Mouse (Mus musculus): ENCODE results near the gene Tmem94. TPM values are rescaled to one million over a fixed set of nuclear protein-coding genes. Genes with fewer than 3 reads are reported as not detected.

Tmem94 gene
- polyA plus RNA-seq, 1 experiment from 2014 or later = 24.6 TPM

GRCm38 (mm10) chr11:115796898-115797297, 31.7 kb downstream of the Tmem94 start:
- no peak overlapping the region for H3K27ac ChIP-seq
- peaks cover 94% of the 10 kb centered on the region for H3K36me3 ChIP-seq
- 73% methylated on average over 15 of the region's 15 CpGs for WGBS
- H3K4me1 ChIP-seq = no peaks in the 10 kb centered on the region
- no peak for ATAC-seq (ENCODE audit: borderline replicate concordance, extremely low read depth, low FRiP score, low TSS enrichment)
- H3K9me3 ChIP-seq = no peaks in the 10 kb centered on the region
- H3K4me3 ChIP-seq = no peak overlapping the region
- H3K27me3 ChIP-seq = no peaks in the 10 kb centered on the region
- no peak overlapping the region for H3K4me2 ChIP-seq
- no peak overlapping the region for H3K9ac ChIP-seq

GRCm38 (mm10) chr11:115797665-115798064, 32.4 kb downstream of the Tmem94 start:
- H3K4me2 ChIP-seq = no peak overlapping the region
- H3K27me3 ChIP-seq = no peaks in the 10 kb centered on the region
- ATAC-seq (ENCODE audit: borderline replicate concordance, extremely low read depth, low FRiP score, low TSS enrichment) = no peak
- H3K4me3 ChIP-seq = no peak overlapping the region
- WGBS = 81% methylated on average over 9 of the region's 9 CpGs
- H3K27ac ChIP-seq = no peak overlapping the region
- H3K36me3 ChIP-seq = peaks cover 94% of the 10 kb centered on the region
- H3K9me3 ChIP-seq = no peaks in the 10 kb centered on the region
- H3K4me1 ChIP-seq = no peaks in the 10 kb centered on the region
- H3K9ac ChIP-seq = no peak overlapping the region

GRCm38 (mm10) chr11:115800981-115801380, 35.7 kb downstream of the Tmem94 start:
- Histone ChIP-seq H3K4me2 (no peak overlapping the region), H3K4me3 (no peak overlapping the region), H3K27ac (no peak overlapping the region), H3K27me3 (no peaks in the 10 kb centered on the region), H3K9me3 (no peaks in the 10 kb centered on the region), H3K9ac (no peak overlapping the region), H3K4me1 (no peaks in the 10 kb centered on the region), H3K36me3 (peaks cover 88% of the 10 kb centered on the region)
- 89% methylated on average over 18 of the region's 18 CpGs for WGBS
- no peak for ATAC-seq (ENCODE audit: borderline replicate concordance, extremely low read depth, low FRiP score, low TSS enrichment)

- no peak overlapping the region for H3K4me2 ChIP-seq
- ATAC-seq (ENCODE audit: borderline replicate concordance, extremely low read depth, low FRiP score, low TSS enrichment) = no peak
- 86% methylated on average over 24 of the region's 24 CpGs for WGBS
- no peak overlapping the region for H3K9ac ChIP-seq
- no peaks in the 10 kb centered on the region for H3K27me3 ChIP-seq
- H3K9me3 ChIP-seq = no peaks in the 10 kb centered on the region
- H3K36me3 ChIP-seq = peaks cover 88% of the 10 kb centered on the region
- no peak overlapping the region for H3K4me3 ChIP-seq
- H3K27ac ChIP-seq = no peak overlapping the region
- H3K4me1 ChIP-seq = peaks cover 10% of the 10 kb centered on the region
Observed at GRCm38 (mm10) chr11:115803072-115803709, 38.0 kb downstream of the Tmem94 start.

GRCm38 (mm10) chr11:115805005-115805404, 39.8 kb downstream of the Tmem94 start:
- WGBS = 97% methylated on average over 7 of the region's 7 CpGs
- no peaks in the 10 kb centered on the region for H3K27me3 ChIP-seq
- H3K4me3 ChIP-seq = no peak overlapping the region
- no peaks in the 10 kb centered on the region for H3K9me3 ChIP-seq
- no peak overlapping the region for H3K27ac ChIP-seq
- H3K4me1 ChIP-seq = peaks cover 28% of the 10 kb centered on the region
- H3K36me3 ChIP-seq = peaks cover 70% of the 10 kb centered on the region
- H3K4me2 ChIP-seq = no peak overlapping the region
- no peak for ATAC-seq (ENCODE audit: borderline replicate concordance, extremely low read depth, low FRiP score, low TSS enrichment)
- H3K9ac ChIP-seq = no peak overlapping the region

- Histone ChIP-seq H3K36me3 (peaks cover 60% of the 10 kb centered on the region), H3K27me3 (no peaks in the 10 kb centered on the region), H3K4me1 (peaks cover 40% of the 10 kb centered on the region), H3K9me3 (no peaks in the 10 kb centered on the region), H3K27ac (no peak overlapping the region), H3K4me3 (no peak overlapping the region), H3K9ac (no peak overlapping the region), H3K4me2 (no peak overlapping the region)
- ATAC-seq (ENCODE audit: borderline replicate concordance, extremely low read depth, low FRiP score, low TSS enrichment) = no peak
- WGBS = 85% methylated on average over 10 of the region's 10 CpGs
Observed at GRCm38 (mm10) chr11:115806154-115806553, 40.9 kb downstream of the Tmem94 start.

GRCm38 (mm10) chr11:115807306-115807705, 42.1 kb downstream of the Tmem94 start:
- H3K4me2 ChIP-seq = no peak overlapping the region
- no peak overlapping the region for H3K27ac ChIP-seq
- WGBS = 79% methylated on average over 6 of the region's 6 CpGs
- no peak overlapping the region for H3K9ac ChIP-seq
- H3K36me3 ChIP-seq = peaks cover 56% of the 10 kb centered on the region
- no peak for ATAC-seq (ENCODE audit: borderline replicate concordance, extremely low read depth, low FRiP score, low TSS enrichment)
- no peaks in the 10 kb centered on the region for H3K9me3 ChIP-seq
- H3K27me3 ChIP-seq = no peaks in the 10 kb centered on the region
- H3K4me3 ChIP-seq = no peak overlapping the region
- peaks cover 51% of the 10 kb centered on the region for H3K4me1 ChIP-seq

GRCm38 (mm10) chr11:115807971-115808370, 42.7 kb downstream of the Tmem94 start:
- Histone ChIP-seq H3K9ac (no peak overlapping the region), H3K36me3 (peaks cover 50% of the 10 kb centered on the region), H3K27me3 (no peaks in the 10 kb centered on the region), H3K9me3 (no peaks in the 10 kb centered on the region), H3K4me1 (peaks cover 58% of the 10 kb centered on the region), H3K27ac (peak overlapping the region; percentile 85; the same call in 1 of the 2 replicates), H3K4me3 (no peak overlapping the region), H3K4me2 (peak overlapping the region; percentile 92; the same call in 1 of the 2 replicates)
- 67% methylated on average over 11 of the region's 11 CpGs for WGBS
- ATAC-seq (ENCODE audit: borderline replicate concordance, extremely low read depth, low FRiP score, low TSS enrichment) = no peak

- Histone ChIP-seq H3K4me3 (peak overlapping the region; percentile 83; the same call in 1 of the 2 replicates), H3K4me1 (peaks cover 58% of the 10 kb centered on the region), H3K9ac (no peak overlapping the region; the same call in 1 of the 2 replicates), H3K27ac (peak overlapping the region; percentile 85), H3K4me2 (peak overlapping the region; percentile 92), H3K27me3 (no peaks in the 10 kb centered on the region), H3K9me3 (no peaks in the 10 kb centered on the region), H3K36me3 (peaks cover 42% of the 10 kb centered on the region)
- 16% methylated on average over 10 of the region's 10 CpGs for WGBS
- 0 out of 2 replicates have a peak, but pooled peaks have one; percentile 6 for ATAC-seq (ENCODE audit: borderline replicate concordance, extremely low read depth, low FRiP score, low TSS enrichment)
Observed at GRCm38 (mm10) chr11:115808696-115809310, 43.6 kb downstream of the Tmem94 start.

- peak; percentile 8; the same call in 1 of the 2 replicates for ATAC-seq (ENCODE audit: borderline replicate concordance, extremely low read depth, low FRiP score, low TSS enrichment)
- WGBS = 48% methylated on average over 8 of the region's 8 CpGs
Observed at GRCm38 (mm10) chr11:115809311-115809781, 44.1 kb downstream of the Tmem94 start.

GRCm38 (mm10) chr11:115810377-115810776, 45.1 kb downstream of the Tmem94 start:
- no peak for ATAC-seq (ENCODE audit: borderline replicate concordance, extremely low read depth, low FRiP score, low TSS enrichment)
- WGBS = 35% methylated on average over 14 of the region's 14 CpGs
- Histone ChIP-seq H3K4me1 (peaks cover 66% of the 10 kb centered on the region), H3K9ac (peak overlapping the region; percentile 39; the same call in 1 of the 2 replicates), H3K4me2 (peak overlapping the region; percentile 92), H3K27me3 (no peaks in the 10 kb centered on the region), H3K27ac (peak overlapping the region; percentile 85), H3K9me3 (no peaks in the 10 kb centered on the region), H3K36me3 (peaks cover 28% of the 10 kb centered on the region), H3K4me3 (peak overlapping the region; percentile 83)

More at GRCm38 (mm10) chr11:115809311-115809781, 44.1 kb downstream of the Tmem94 start:
- Histone ChIP-seq H3K9me3 (no peaks in the 10 kb centered on the region), H3K4me3 (peak overlapping the region; percentile 83; the same call in 1 of the 2 replicates), H3K27ac (peak overlapping the region; percentile 85), H3K4me2 (peak overlapping the region; percentile 92), H3K27me3 (no peaks in the 10 kb centered on the region), H3K4me1 (peaks cover 61% of the 10 kb centered on the region), H3K9ac (no peak overlapping the region; the same call in 1 of the 2 replicates), H3K36me3 (peaks cover 39% of the 10 kb centered on the region)

Data from lung, embryonic 15.5 days (tissue).